20 mouse cellular contexts compared by ENCODE assay signal in the genomic region with DNA sequence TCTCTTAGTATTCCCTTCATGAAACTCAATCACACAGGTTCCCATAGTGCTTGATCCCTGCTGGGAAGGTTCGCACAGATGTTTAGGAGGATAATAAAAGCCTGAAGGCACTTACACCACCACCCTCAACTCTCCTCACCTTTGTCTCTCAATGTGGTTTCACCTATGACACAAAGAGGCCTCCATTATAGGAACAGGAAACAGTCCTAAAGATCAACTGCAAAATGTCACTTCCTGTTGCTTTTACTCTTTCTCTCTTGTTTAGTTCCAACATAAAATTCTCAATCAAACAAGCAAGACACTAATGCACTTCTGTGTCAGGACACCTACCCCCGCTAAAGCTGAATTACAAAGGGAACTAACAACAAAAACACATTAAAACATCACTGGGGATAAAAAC. TPM values are rescaled to one million over a fixed set of nuclear protein-coding genes. Genes with fewer than 3 reads are reported as not detected.
DNase-seq lines count a peak whose midpoint lies in the region; ATAC-seq lines count a peak whose summit lies in the region.
"Had no signal": no experiment of that assay in that cellular context is flagged by ENCODE, and none has a peak within 500 bp of the region (broad histone marks: within the 10 kb centered on the region; RNA-seq: fewer than 3 reads in every experiment).

No protein-coding gene starts in this region.

- peak; percentile 97 for ATAC-seq in CD4-positive, CD25-positive, alpha-beta regulatory T cell, adult 4 months
- ATAC-seq: forebrain, embryonic 14.5 days; forebrain, embryonic 16.5 days had no signal

- peak; percentile 31 for DNase-seq in thymus, postnatal 0 days (ENCODE audit: low spot score)
- DNase-seq in thymus, postnatal 36 days, result no peak
- DNase-seq in induced T-regulatory cell, adult 2 months (ENCODE audit: low read depth), result peak; percentile 58
- DNase-seq in naive thymus-derived CD4-positive, alpha-beta T cell, adult 2 months (ENCODE audit: low read depth), result peak; percentile 47
- no peak for DNase-seq in ovary, postnatal 14 days (ENCODE audit: low spot score)
- no peak for DNase-seq in frontal cortex, postnatal 25 days (ENCODE audit: low spot score in 2 of 2)
- no peak for DNase-seq in cerebellum, adult 11-12 months
- DNase-seq: adrenal gland, adult 8-10 months; adrenal gland, postnatal 14 days; adrenal gland, postnatal 36 days; B cell, adult 2 months; cerebellum, adult 18-20 months; cerebellum, adult 8-10 months; cerebellum, adult 9-11 months; cerebellum, postnatal 14 days; cerebellum, postnatal 36 days; embryo, embryonic 11 days had no signal

RNA-seq across cellular contexts. Expression of a gene that starts 50.3 kb away (rescaled TPM):
- polyA plus RNA-seq in thymus, postnatal 0 days (2015; fragmentation: Nextera tagmentation; extraction: Ambion mirVana), result 75.2 and 75.7 TPM in 2 replicates
- 10 to 100 TPM; 71.8 to 75.2 TPM for polyA plus RNA-seq in CD4-positive, CD25-positive, alpha-beta regulatory T cell, adult 4 months (2017; shearing (Covaris generic))

Comparison
In these comparisons a context has a peak if more than half of its experiments do, and no peak if none do; other contexts are left out.
1. DNase-seq: peak in thymus, postnatal 0 days (single experiment), induced T-regulatory cell, adult 2 months (single experiment) and naive thymus-derived CD4-positive, alpha-beta T cell, adult 2 months (single experiment); none in thymus, postnatal 36 days (0 of 2), ovary, postnatal 14 days (single experiment), frontal cortex, postnatal 25 days (0 of 2) and cerebellum, adult 11-12 months (single experiment).